Mouse (Mus musculus) CH12.LX (cell line): ENCODE measurements around the gene Rps16. TPM values are rescaled to one million over a fixed set of nuclear protein-coding genes. Genes with fewer than 3 reads are reported as not detected.
A peak's percentile ranks its signal among the peaks of the same experiment; 100 is the strongest.

Experiments
- DNase-seq: peaks from one replicate; pipeline ENCODE4 v3.0.0-alpha.2; 2013; ENCODE audit errors: extremely low read depth
- H3K27ac ChIP-seq: 2 replicates; pipeline ENCODE4 v1.5.1; 2012; ENCODE audit warnings: low read depth, mild to moderate bottlenecking, control low read depth, moderate library complexity; ENCODE audit not compliant: insufficient read depth
- H3K27me3 ChIP-seq: replicated peaks from 2 replicates; pipeline ENCODE3; 2012; ENCODE audit warnings: inconsistent platforms
- H3K36me3 ChIP-seq, 2 experiments: replicated peaks in 1 of 2; 2 replicates each; pipeline versions ENCODE3 to v1.6.1; 2012; ENCODE audit warnings: inconsistent platforms in 1 of 2, low read length in 1 of 2, mild to moderate bottlenecking in 1 of 2, mixed read lengths in 1 of 2, moderate library complexity in 1 of 2; ENCODE audit not compliant: control insufficient read depth in 1 of 2, insufficient read depth in 1 of 2
- H3K4me1 ChIP-seq, 2 experiments: 2 replicates each; pipeline ENCODE4 v1.6.1; 2012; ENCODE audit warnings: inconsistent platforms in 1 of 2, moderate library complexity in 1 of 2; ENCODE audit not compliant: insufficient read depth in 2 of 2, control insufficient read depth in 1 of 2
- H3K4me2 ChIP-seq: 2 replicates; pipeline ENCODE4 v1.6.1; 2012; ENCODE audit warnings: low read depth, mild to moderate bottlenecking, control low read depth; ENCODE audit not compliant: poor library complexity, insufficient read depth, severe bottlenecking
- H3K4me3 ChIP-seq, 3 experiments: fragments of 150-350 bp in 1 of 3; sonication (generic) in 1 of 3; replicated peaks in 1 of 3; 2 replicates each; pipeline versions ENCODE3 to v1.5.1; 2011 to 2012; ENCODE audit warnings: low read depth in 2 of 3, low read length in 2 of 3, mild to moderate bottlenecking in 2 of 3, moderate library complexity in 2 of 3, control low read depth in 1 of 3, improper control_type of control experiment in 1 of 3, inconsistent platforms in 1 of 3, mixed read lengths in 1 of 3; ENCODE audit not compliant: poor library complexity in 1 of 3
- H3K79me2 ChIP-seq: replicated peaks from 2 replicates; pipeline ENCODE4 v1.6.1; 2012; ENCODE audit warnings: mild to moderate bottlenecking, moderate library complexity; ENCODE audit not compliant: control insufficient read depth, poor library complexity, insufficient read depth, severe bottlenecking; ENCODE audit errors: extremely low read depth
- H3K9ac ChIP-seq: 2 replicates; pipeline ENCODE4 v1.6.1; 2012; ENCODE audit warnings: low read depth, mild to moderate bottlenecking, control low read depth, moderate library complexity; ENCODE audit not compliant: insufficient read depth
- H3K9me3 ChIP-seq: replicated peaks from 2 replicates; pipeline ENCODE3; 2012; ENCODE audit warnings: low read length, inconsistent platforms, mixed read lengths
- BHLHE40 ChIP-seq: IDR thresholded peaks from 2 replicates; pipeline ENCODE4 v1.6.1; 2011; ENCODE audit warnings: mild to moderate bottlenecking, low read depth, low read length, improper control_type of control experiment
- CHD1 ChIP-seq: IDR thresholded peaks from 2 replicates; pipeline ENCODE4 v1.6.1; 2012; ENCODE audit warnings: low read depth, low read length, improper control_type of control experiment, inconsistent platforms
- CHD2 ChIP-seq: IDR thresholded peaks from 2 replicates; pipeline ENCODE4 v1.6.1; 2011; ENCODE audit warnings: low read length, improper control_type of control experiment
- CTCF ChIP-seq, 2 experiments: IDR thresholded peaks in 1 of 2; conservative IDR thresholded peaks in 1 of 2; 2 replicates each; pipeline ENCODE4 v1.5.1; 2011 to 2012; ENCODE audit warnings: low read depth in 2 of 2, low read length in 2 of 2, improper control_type of control experiment in 1 of 2, inconsistent platforms in 1 of 2, mild to moderate bottlenecking in 1 of 2, moderate library complexity in 1 of 2
- E2F4 ChIP-seq: IDR thresholded peaks from 2 replicates; pipeline ENCODE4 v1.6.1; 2011; ENCODE audit warnings: low read depth, low read length, improper control_type of control experiment; ENCODE audit not compliant: insufficient replicate concordance
- ELF1 ChIP-seq: IDR thresholded peaks from 2 replicates; pipeline ENCODE4 v1.6.1; 2014; ENCODE audit warnings: low read depth, mild to moderate bottlenecking, inconsistent platforms, low read length, improper control_type of control experiment
- EP300 ChIP-seq: IDR thresholded peaks from 2 replicates; pipeline ENCODE4 v1.6.1; 2011; ENCODE audit warnings: low read length, improper control_type of control experiment
- ETS1 ChIP-seq: conservative IDR thresholded peaks from 2 replicates; pipeline ENCODE4 v1.6.1; 2012; ENCODE audit warnings: low read depth, mild to moderate bottlenecking, inconsistent platforms, low read length, improper control_type of control experiment, moderate library complexity
- GABPA ChIP-seq: IDR thresholded peaks from 2 replicates; pipeline ENCODE4 v1.6.1; 2012; ENCODE audit warnings: low read depth, low read length, improper control_type of control experiment, inconsistent platforms; ENCODE audit not compliant: insufficient replicate concordance
- HCFC1 ChIP-seq: IDR thresholded peaks from 2 replicates; pipeline ENCODE4 v1.6.1; 2012; ENCODE audit warnings: low read depth, mild to moderate bottlenecking, inconsistent platforms, low read length, improper control_type of control experiment
- IRF4 ChIP-seq: IDR thresholded peaks from 2 replicates; pipeline ENCODE4 v1.6.1; 2014; ENCODE audit warnings: low read depth, mild to moderate bottlenecking, inconsistent platforms, low read length, improper control_type of control experiment
- JUN ChIP-seq: IDR thresholded peaks from 2 replicates; pipeline ENCODE4 v1.6.1; 2011; ENCODE audit warnings: low read depth, mild to moderate bottlenecking, low read length, improper control_type of control experiment, moderate library complexity; ENCODE audit not compliant: insufficient read depth
- JUND ChIP-seq: conservative IDR thresholded peaks from 2 replicates; pipeline ENCODE4 v1.6.1; 2011; ENCODE audit warnings: low read depth, low read length, improper control_type of control experiment
- KAT2A ChIP-seq: IDR thresholded peaks from 2 replicates; pipeline ENCODE4 v1.6.1; 2012; ENCODE audit warnings: low read length, improper control_type of control experiment, inconsistent platforms; ENCODE audit not compliant: insufficient replicate concordance
- MAFK ChIP-seq: IDR thresholded peaks from 2 replicates; pipeline ENCODE4 v1.6.1; 2011; ENCODE audit warnings: low read length, improper control_type of control experiment; ENCODE audit not compliant: insufficient replicate concordance
- MAX ChIP-seq: IDR thresholded peaks from 2 replicates; pipeline ENCODE4 v1.6.1; 2011; ENCODE audit warnings: low read length, improper control_type of control experiment
- MAZ ChIP-seq: IDR thresholded peaks from 2 replicates; pipeline ENCODE4 v1.6.1; 2012; ENCODE audit warnings: low read depth, mild to moderate bottlenecking, inconsistent platforms, low read length, improper control_type of control experiment, moderate library complexity
- MEF2A ChIP-seq: IDR thresholded peaks from 2 replicates; pipeline ENCODE4 v1.6.1; 2014; ENCODE audit warnings: low read depth, mild to moderate bottlenecking, inconsistent platforms, low read length, improper control_type of control experiment, borderline replicate concordance
- MXI1 ChIP-seq: IDR thresholded peaks from 2 replicates; pipeline ENCODE4 v1.6.1; 2011; ENCODE audit warnings: mild to moderate bottlenecking, low read depth, low read length, improper control_type of control experiment
- MYC ChIP-seq: IDR thresholded peaks from 2 replicates; pipeline ENCODE4 v1.6.1; 2011; ENCODE audit warnings: low read depth, mild to moderate bottlenecking, improper control_type of control experiment, low read length
- NELFE ChIP-seq: IDR thresholded peaks from 2 replicates; pipeline ENCODE4 v1.6.1; 2011; ENCODE audit warnings: low read depth, low read length, improper control_type of control experiment
- NRF1 ChIP-seq: IDR thresholded peaks from 2 replicates; pipeline ENCODE4 v1.6.1; 2014; ENCODE audit warnings: low read depth, mild to moderate bottlenecking, inconsistent platforms, low read length, improper control_type of control experiment, moderate library complexity
- PAX5 ChIP-seq: IDR thresholded peaks from 2 replicates; pipeline ENCODE4 v1.6.1; 2012; ENCODE audit warnings: low read length, inconsistent platforms, mixed read lengths
- POLR2A ChIP-seq: IDR thresholded peaks from 2 replicates; pipeline ENCODE4 v1.6.1; 2011; ENCODE audit warnings: low read depth, mild to moderate bottlenecking, improper control_type of control experiment, low read length
- POLR2AphosphoS2 ChIP-seq: IDR thresholded peaks from 2 replicates; pipeline ENCODE4 v1.6.1; 2011; ENCODE audit warnings: low read depth, low read length, improper control_type of control experiment
- RAD21 ChIP-seq: IDR thresholded peaks from 2 replicates; pipeline ENCODE4 v1.6.1; 2011; ENCODE audit warnings: low read depth, mild to moderate bottlenecking, low read length, improper control_type of control experiment, moderate library complexity
- RCOR1 ChIP-seq: conservative IDR thresholded peaks from 2 replicates; pipeline ENCODE4 v1.6.1; 2012; ENCODE audit warnings: low read depth, mild to moderate bottlenecking, inconsistent platforms, low read length, improper control_type of control experiment
- SIN3A ChIP-seq: IDR thresholded peaks from 2 replicates; pipeline ENCODE4 v1.6.1; 2012; ENCODE audit warnings: low read length, improper control_type of control experiment, inconsistent platforms
- SMC3 ChIP-seq: IDR thresholded peaks from 2 replicates; pipeline ENCODE4 v1.6.1; 2011; ENCODE audit warnings: low read depth, low read length, improper control_type of control experiment
- TBP ChIP-seq: conservative IDR thresholded peaks from 2 replicates; pipeline ENCODE4 v1.6.1; 2011; ENCODE audit warnings: low read depth, low read length, improper control_type of control experiment
- TCF12 ChIP-seq: IDR thresholded peaks from 2 replicates; pipeline ENCODE4 v1.6.1; 2014; ENCODE audit warnings: low read depth, mild to moderate bottlenecking, inconsistent platforms, low read length, improper control_type of control experiment
- UBTF ChIP-seq: IDR thresholded peaks from 2 replicates; pipeline ENCODE4 v1.6.1; 2012; ENCODE audit warnings: low read depth, mild to moderate bottlenecking, inconsistent platforms, low read length, improper control_type of control experiment, moderate library complexity
- USF1 ChIP-seq: IDR thresholded peaks from 2 replicates; pipeline ENCODE4 v1.6.1; 2014; ENCODE audit warnings: low read depth, mild to moderate bottlenecking, inconsistent platforms, low read length, improper control_type of control experiment
- USF2 ChIP-seq: conservative IDR thresholded peaks from 2 replicates; pipeline ENCODE4 v1.6.1; 2011; ENCODE audit warnings: low read depth, low read length, improper control_type of control experiment
- ZC3H11A ChIP-seq: IDR thresholded peaks from 2 replicates; pipeline ENCODE4 v1.6.1; 2012; ENCODE audit warnings: low read depth, mild to moderate bottlenecking, inconsistent platforms, low read length, improper control_type of control experiment
- ZKSCAN1 ChIP-seq: IDR thresholded peaks from 2 replicates; pipeline ENCODE4 v1.6.1; 2012; ENCODE audit warnings: low read depth, inconsistent platforms, low read length, improper control_type of control experiment, borderline replicate concordance
- ZMIZ1 ChIP-seq: IDR thresholded peaks from 2 replicates; pipeline ENCODE4 v1.6.1; 2012; ENCODE audit warnings: low read depth, mild to moderate bottlenecking, inconsistent platforms, low read length, improper control_type of control experiment
- ZNF384 ChIP-seq: IDR thresholded peaks from 2 replicates; pipeline ENCODE4 v1.6.1; 2012; ENCODE audit warnings: low read depth, low read length, improper control_type of control experiment, inconsistent platforms
- dilution Hi-C: fragments of 300-500 bp; cut with MboI; formaldehyde crosslinking; loops from 2 replicates; pipeline ENCODE4 v1.14.3; 2020; ENCODE audit warnings: low sequenced_read_pairs; ENCODE audit not compliant: extremely low pct_unique_long_range_greater_than_20kb, extremely low pct_ligation_motif_present
- in situ Hi-C: fragments of 300-500 bp; cut with MboI; formaldehyde crosslinking; loops from 3 replicates; pipeline ENCODE4 v1.14.3; 2019; ENCODE audit warnings: low sequenced_read_pairs, low pct_ligation_motif_present, low pct_unique_long_range_greater_than_20kb, mixed read lengths
- polyA plus RNA-seq: library from polyadenylated mRNA; unstranded; fragments of >175 nt; gene quantifications from 2 replicates; pipeline ENCODE4 v1.2.1, GENCODE M21; 2012; ENCODE audit warnings: low read depth; ENCODE audit not compliant: insufficient read length
- total RNA-seq, 2 experiments: library from RNA; depleted of rRNA; stranded (reverse); fragments of 300-350 nt in 1 of 2; fragments of >200 nt in 1 of 2; gene quantifications; 2 replicates each; pipeline ENCODE4 v1.2.3; 2012 to 2014

The Rps16 gene
- total and polyA plus RNA-seq, 3 experiments = 66.7 to 2,040 (median 1,254) TPM

- Histone ChIP-seq H3K27me3 (no peaks in the 10 kb centered on the region), H3K79me2 (peaks cover 19% of the 10 kb centered on the region), H3K4me2 (peak overlapping the region; percentile 67; the same call in 1 of the 2 replicates), H3K9ac (peak overlapping the region; percentile 61), H3K27ac (peak overlapping the region; percentile 55), H3K4me3 (peak overlapping the region; percentile 39 to 70 (median 50)), H3K36me3 (peaks cover 9 to 31% of the 10 kb centered on the region in 2 experiments), H3K4me1 (peaks cover 9 to 45% of the 10 kb centered on the region in 2 experiments), H3K9me3 (no peaks in the 10 kb centered on the region)
- TF ChIP-seq ZKSCAN1 (no peak), BHLHE40 (peak; percentile 40; the same call in 1 of the 2 replicates), USF2 (no peak), ZNF384 (peak; percentile 77), JUND (0 out of 2 replicates have a peak, but pooled peaks have one; percentile 36), MAX (0 out of 2 replicates have a peak, but pooled peaks have one; percentile 4), CHD1 (no peak), MEF2A (no peak; the same call in 1 of the 2 replicates), IRF4 (peak; percentile 75), MAFK (no peak), NRF1 (no peak; the same call in 1 of the 2 replicates), KAT2A (no peak), SIN3A (peak; percentile 60; the same call in 1 of the 2 replicates), POLR2AphosphoS2 (no peak), JUN (no peak), MXI1 (0 out of 2 replicates have a peak, but pooled peaks have one; percentile 49), CTCF (conservative IDR thresholded peaks at IDR 0.05 in 1 of 2, IDR thresholded peaks at IDR 0.05 in 1 of 2; ENCODE audit: low read depth in 2 of 2, low read length in 2 of 2) (peak; percentile 74 to 93; a peak in 3 of 4 replicates), UBTF (no peak), TCF12 (no peak; the same call in 1 of the 2 replicates), HCFC1 (no peak; the same call in none of the 2 replicates), USF1 (no peak), POLR2A (no peak), CHD2 (no peak), ZMIZ1 (no peak), NELFE (0 out of 2 replicates have a peak, but pooled peaks have one; percentile 27), E2F4 (no peak), EP300 (no peak), ELF1 (no peak), RCOR1 (no peak), ETS1 (peak; percentile 28; the same call in 1 of the 2 replicates), RAD21 (peak; percentile 93), SMC3 (peak; percentile 97), ZC3H11A (peak; percentile 92), GABPA (no peak), MAZ (0 out of 2 replicates have a peak, but pooled peaks have one; percentile 36), MYC (0 out of 2 replicates have a peak, but pooled peaks have one; percentile 56), TBP (no peak), PAX5 (no peak)
- dilution Hi-C loops = no loop called here
- DNase-seq = peak; percentile 93
- in situ Hi-C loops = no loop called here
Observed at GRCm38 (mm10) chr7:28373131-28373581, 22.7 kb downstream of the Rps16 start.
